Mouse (Mus musculus) stomach, embryonic 14.5 days (tissue): ENCODE data around the gene Gm10300. TPM values are rescaled to one million over a fixed set of nuclear protein-coding genes. Genes with fewer than 3 reads are reported as not detected.

Source experiments
- ATAC-seq: fragments of 200-750 bp; cut with Nextera tagmentation; 2 replicates; pipeline ENCODE4 v1.8.0; 2017; ENCODE audit warnings: low read depth, moderate TSS enrichment; ENCODE audit not compliant: insufficient number of reproducible peaks, insufficient read depth, low FRiP score
- H3K27ac ChIP-seq: fragments of 300-500 bp; sonication (generic); 2 replicates; pipeline ENCODE4 v1.5.1; 2014; ENCODE audit warnings: mild to moderate bottlenecking, low read length, moderate library complexity, mixed read lengths
- H3K27me3 ChIP-seq: fragments of 300-500 bp; sonication (generic); 2 replicates; pipeline ENCODE4 v1.6.1; 2014; ENCODE audit warnings: low read length, control low read depth, mixed read lengths; ENCODE audit not compliant: control insufficient read depth, insufficient read depth
- H3K36me3 ChIP-seq: fragments of 300-500 bp; sonication (generic); 2 replicates; pipeline ENCODE4 v1.6.1; 2014; ENCODE audit warnings: mild to moderate bottlenecking, control low read depth, low read length, moderate library complexity, mixed read lengths; ENCODE audit not compliant: control insufficient read depth, insufficient read depth
- H3K4me1 ChIP-seq: fragments of 300-500 bp; sonication (generic); 2 replicates; pipeline ENCODE4 v1.6.1; 2014; ENCODE audit warnings: low read length, control low read depth, mixed read lengths; ENCODE audit not compliant: control insufficient read depth, insufficient read depth
- H3K4me2 ChIP-seq: fragments of 300-500 bp; sonication (generic); replicated peaks from 2 replicates; pipeline ENCODE4 v1.6.1; 2014; ENCODE audit warnings: low read depth, low read length, control low read depth
- H3K4me3 ChIP-seq: fragments of 300-500 bp; sonication (generic); 2 replicates; pipeline ENCODE4 v1.5.1; 2014; ENCODE audit warnings: low read depth, low read length, control low read depth
- H3K9ac ChIP-seq: fragments of 300-500 bp; sonication (generic); replicated peaks from 2 replicates; pipeline ENCODE4 v1.6.1; 2014; ENCODE audit warnings: low read depth, mild to moderate bottlenecking, control low read depth, low read length, moderate library complexity, mixed read lengths
- H3K9me3 ChIP-seq: fragments of 300-500 bp; sonication (generic); 2 replicates; pipeline ENCODE4 v1.6.1; 2016; ENCODE audit warnings: low read depth, low read length, control low read depth; ENCODE audit not compliant: control insufficient read depth
- WGBS: fragments of 180-500 bp; shearing (Covaris S2); extraction: QIAGEN DNeasy Blood & Tissue Kit; methylation state at CpG from one replicate; pipeline ENCODE4 v1.1.7; 2014; 5-methylcytosine and 5-hydroxymethylcytosine counted together
- polyA plus RNA-seq: library from polyadenylated mRNA; unstranded; fragments of >200 nt; fragmentation: Nextera tagmentation; extraction: Ambion mirVana; gene quantifications from 2 replicates; pipeline ENCODE4 v1.2.1, GENCODE M21; 2014

Gm10300 gene
- polyA plus RNA-seq, 1 experiment from 2014 or later, result 0.27 TPM

GRCm38 (mm10) chr4:132048011-132048991 lies 26.2 kb upstream of the Gm10300 start:
- Histone ChIP-seq H3K27me3 (no peaks in the 10 kb centered on the region), H3K4me3 (peak overlapping the region; percentile 89), H3K4me2 (peak overlapping the region; percentile 62), H3K27ac (peak overlapping the region; percentile 92), H3K4me1 (peaks cover 3% of the 10 kb centered on the region; the same call in 1 of the 2 replicates), H3K9ac (peak overlapping the region; percentile 95), H3K9me3 (no peaks in the 10 kb centered on the region), H3K36me3 (no peaks in the 10 kb centered on the region)
- peak; percentile 48; the same call in 1 of the 2 replicates for ATAC-seq
- under 1% methylated on average over 58 of the region's 95 CpGs for WGBS

- peaks cover 3% of the 10 kb centered on the region; the same call in 1 of the 2 replicates for H3K4me1 ChIP-seq
- WGBS, result 2% methylated on average over 33 of the region's 46 CpGs
- no peaks in the 10 kb centered on the region for H3K9me3 ChIP-seq
- no peaks in the 10 kb centered on the region for H3K36me3 ChIP-seq
- H3K4me2 ChIP-seq, result peak overlapping the region; percentile 62
- H3K27ac ChIP-seq, result peak overlapping the region; percentile 92
- no peaks in the 10 kb centered on the region for H3K27me3 ChIP-seq
- ATAC-seq, result peak; percentile 99
- H3K9ac ChIP-seq, result peak overlapping the region; percentile 95
- peak overlapping the region; percentile 89 for H3K4me3 ChIP-seq
These were observed 25.5 kb upstream of the Gm10300 start for GRCm38 (mm10) chr4:132048995-132049404.

- no peak for ATAC-seq
- no peak overlapping the region; the same call in 1 of the 2 replicates for H3K9ac ChIP-seq
- H3K4me3 ChIP-seq, result peak overlapping the region; percentile 89
These were observed 24.8 kb upstream of the Gm10300 start for GRCm38 (mm10) chr4:132049549-132050200.

DNA sequence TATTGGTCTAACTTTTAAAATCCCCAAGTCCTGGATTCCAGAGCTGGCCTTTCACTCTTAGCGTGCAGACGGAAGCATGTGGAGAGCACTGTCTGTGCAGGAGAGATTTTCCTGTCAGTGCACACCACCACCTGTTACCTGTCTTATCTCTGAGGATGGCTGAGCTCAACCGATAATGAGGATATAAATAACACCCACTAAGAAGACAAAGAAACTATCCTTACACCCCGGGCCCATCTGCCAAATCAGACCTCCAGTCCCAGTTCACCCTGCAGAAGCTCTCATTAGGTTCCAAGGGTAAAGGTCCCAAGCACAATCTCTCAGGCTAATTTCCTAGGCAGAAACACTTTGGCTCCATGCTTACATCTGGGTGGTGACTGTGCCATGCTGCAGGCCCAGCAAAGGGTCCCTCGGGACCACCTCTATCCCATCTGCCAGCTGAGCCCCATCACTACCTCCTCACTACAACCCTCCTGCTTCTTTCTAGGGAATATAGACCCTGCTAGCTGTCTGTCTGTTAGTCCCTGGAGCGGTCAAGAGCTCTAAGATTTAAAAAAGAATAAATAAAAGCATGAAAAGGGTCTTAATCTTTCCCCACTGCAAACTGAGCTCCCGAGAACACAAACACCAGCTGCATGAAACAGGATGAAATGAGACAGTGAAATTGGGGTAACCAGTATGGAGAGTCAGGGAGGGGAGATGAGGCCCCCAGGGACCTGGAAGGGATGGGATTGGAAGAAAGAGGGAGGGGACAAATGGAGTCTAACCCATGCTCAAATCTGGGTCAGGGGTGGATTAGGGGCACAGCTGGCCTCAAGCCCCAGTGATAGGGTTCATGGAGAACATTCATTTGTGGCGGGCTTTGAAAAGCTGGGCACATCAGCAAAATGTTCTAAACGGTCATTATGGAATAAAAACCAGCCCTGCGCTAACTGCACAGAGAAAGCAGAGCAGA lies 22.9 kb upstream of the Gm10300 start:
- Histone ChIP-seq H3K4me2 (no peak overlapping the region), H3K27me3 (no peaks in the 10 kb centered on the region), H3K4me1 (peaks cover 3% of the 10 kb centered on the region; the same call in 1 of the 2 replicates), H3K9ac (no peak overlapping the region), H3K4me3 (no peak overlapping the region), H3K36me3 (no peaks in the 10 kb centered on the region), H3K27ac (no peak overlapping the region), H3K9me3 (no peaks in the 10 kb centered on the region)
- WGBS, result 69% methylated on average over 10 of the region's 10 CpGs
- ATAC-seq, result no peak

More at GRCm38 (mm10) chr4:132049549-132050200, 24.8 kb upstream of the Gm10300 start:
- Histone ChIP-seq H3K4me1 (peaks cover 3% of the 10 kb centered on the region; the same call in 1 of the 2 replicates), H3K27me3 (no peaks in the 10 kb centered on the region), H3K27ac (no peak overlapping the region), H3K9me3 (no peaks in the 10 kb centered on the region), H3K4me2 (peak overlapping the region; percentile 36), H3K36me3 (no peaks in the 10 kb centered on the region)
- WGBS, result 17% methylated on average over 15 of the region's 15 CpGs

GRCm38 (mm10) chr4:132057311-132057710 lies 17.2 kb upstream of the Gm10300 start:
- no peak for ATAC-seq
- H3K27me3 ChIP-seq, result no peaks in the 10 kb centered on the region
- H3K9ac ChIP-seq, result no peak overlapping the region
- no peaks in the 10 kb centered on the region for H3K36me3 ChIP-seq
- no peaks in the 10 kb centered on the region for H3K4me1 ChIP-seq
- no peaks in the 10 kb centered on the region for H3K9me3 ChIP-seq
- no peak overlapping the region for H3K27ac ChIP-seq
- H3K4me2 ChIP-seq, result no peak overlapping the region
- no peak overlapping the region for H3K4me3 ChIP-seq

DNA sequence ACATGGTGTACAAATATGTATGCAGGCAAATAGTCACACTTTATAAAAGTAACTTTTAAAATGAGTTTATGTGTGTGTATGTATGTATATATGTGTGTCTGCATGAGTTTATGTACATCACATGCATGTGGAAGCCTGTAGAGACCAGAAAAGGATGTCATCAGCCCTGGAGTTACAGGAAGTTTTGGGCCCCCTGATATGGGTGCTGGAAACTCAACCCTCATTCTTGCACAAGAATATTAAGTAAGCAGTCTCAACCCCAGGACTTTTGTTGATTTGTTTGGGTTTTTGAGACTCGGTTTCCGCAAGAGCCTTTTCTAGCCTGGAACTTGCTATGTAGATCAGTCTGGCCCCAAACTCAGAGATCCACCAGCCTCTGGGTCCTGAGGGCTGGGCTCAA lies 15.0 kb upstream of the Gm10300 start:
- 93% methylated on average over 2 of the region's 2 CpGs for WGBS
- Histone ChIP-seq H3K36me3 (no peaks in the 10 kb centered on the region), H3K4me1 (no peaks in the 10 kb centered on the region), H3K9me3 (no peaks in the 10 kb centered on the region), H3K4me3 (no peak overlapping the region), H3K27me3 (no peaks in the 10 kb centered on the region), H3K27ac (no peak overlapping the region), H3K9ac (no peak overlapping the region), H3K4me2 (no peak overlapping the region)
- no peak for ATAC-seq

GRCm38 (mm10) chr4:132060040-132060832 lies 14.3 kb upstream of the Gm10300 start:
- H3K36me3 ChIP-seq, result no peaks in the 10 kb centered on the region
- H3K4me1 ChIP-seq, result no peaks in the 10 kb centered on the region
- no peak overlapping the region for H3K4me2 ChIP-seq
- no peak overlapping the region for H3K27ac ChIP-seq
- H3K4me3 ChIP-seq, result no peak overlapping the region
- no peak overlapping the region for H3K9ac ChIP-seq
- H3K27me3 ChIP-seq, result no peaks in the 10 kb centered on the region
- whole genome bisulfite sequencing, result 52% methylated on average over 17 of the region's 17 CpGs
- no peak for ATAC-seq
- no peaks in the 10 kb centered on the region for H3K9me3 ChIP-seq
